Mouse (Mus musculus) small intestine, adult 2 months (tissue): Measurements from ENCODE around the gene Rapgef1.

ENCODE experiments used
- CTCF ChIP-seq: fragments of 200-500 bp; IDR thresholded peaks from 2 replicates; pipeline ENCODE4 v1.5.1; 2012; ENCODE audit warnings: low read depth, mild to moderate bottlenecking, control low read depth, inconsistent platforms, low read length, moderate library complexity, mixed read lengths; ENCODE audit not compliant: insufficient replicate concordance, insufficient read length; ENCODE audit errors: extremely low read depth
- POLR2A ChIP-seq: fragments of 200-500 bp; IDR thresholded peaks from 2 replicates; pipeline ENCODE4 v1.6.1; 2012; ENCODE audit warnings: low read depth, mild to moderate bottlenecking, control low read depth, inconsistent platforms, low read length, moderate library complexity

GRCm38 (mm10) chr2:29635966-29636507 lies 16.5 kb downstream of the Rapgef1 start:
- TF ChIP-seq CTCF (no peak), POLR2A (no peak)
